In genomic region chr10:13659778-13660177, GRCm38 (mm10) we compare ENCODE assay signal across 28 mouse cellular contexts.
"Had no signal": no experiment of that assay in that cellular context is flagged by ENCODE, and none has a peak within 500 bp of the region (broad histone marks: within the 10 kb centered on the region; RNA-seq: fewer than 3 reads in every experiment).

No protein-coding gene starts in this region.

- H3K36me3 ChIP-seq: heart, embryonic 13.5 days; heart, embryonic 15.5 days; hindbrain, embryonic 10.5 days; hindbrain, embryonic 12.5 days; kidney, embryonic 15.5 days; limb, embryonic 10.5 days; limb, embryonic 12.5 days; liver, embryonic 13.5 days; liver, embryonic 15.5 days had no signal

- H3K4me1 ChIP-seq: heart, embryonic 13.5 days; heart, embryonic 15.5 days; hindbrain, embryonic 12.5 days; kidney, embryonic 15.5 days; limb, embryonic 10.5 days; limb, embryonic 12.5 days; liver, embryonic 13.5 days; liver, embryonic 15.5 days had no signal

- ATAC-seq: hindbrain, embryonic 16.5 days; inflammation-experienced regulatory T-cells, adult 6 months had no signal

- H3K9ac ChIP-seq: heart, embryonic 13.5 days; heart, embryonic 15.5 days; hindbrain, embryonic 12.5 days; hindbrain, embryonic 14.5 days; kidney, embryonic 15.5 days; limb, embryonic 12.5 days; liver, embryonic 13.5 days; liver, embryonic 15.5 days had no signal

- H3K4me2 ChIP-seq: heart, embryonic 11.5 days; heart, embryonic 13.5 days; heart, embryonic 15.5 days; hindbrain, embryonic 12.5 days; hindbrain, embryonic 14.5 days; kidney, embryonic 15.5 days; limb, embryonic 12.5 days; liver, embryonic 11.5 days; liver, embryonic 13.5 days; liver, embryonic 15.5 days had no signal

- H3K27ac ChIP-seq: gastrocnemius, adult 2 months; heart, adult 2 months; heart, embryonic 13.5 days; heart, embryonic 15.5 days; hindbrain, embryonic 10.5 days; hindbrain, embryonic 12.5 days; hindbrain, embryonic 14.5 days; kidney, embryonic 15.5 days; kidney, postnatal 0 days; left cerebral cortex, adult 2 months; limb, embryonic 10.5 days; limb, embryonic 12.5 days; liver, embryonic 13.5 days; liver, embryonic 15.5 days had no signal

- DNase-seq: gastrocnemius, adult 2 months; gastrocnemius, postnatal 10 days; gastrocnemius, postnatal 25 days; heart, adult 2 months; heart, postnatal 14 days; heart, postnatal 4 days; kidney, adult 11 months; kidney, adult 2 months; kidney, adult 9 months; kidney, postnatal 14 days; kidney, postnatal 36 days; liver; liver, embryonic 13.5 days had no signal

- H3K9me3 ChIP-seq: heart, embryonic 13.5 days; heart, embryonic 15.5 days; hindbrain, embryonic 10.5 days; hindbrain, embryonic 12.5 days; kidney, embryonic 15.5 days; limb, embryonic 10.5 days; limb, embryonic 12.5 days; liver, embryonic 13.5 days; liver, embryonic 15.5 days had no signal

- H3K4me3 ChIP-seq: gastrocnemius, adult 2 months; heart, adult 2 months; heart, embryonic 13.5 days; heart, embryonic 15.5 days; hindbrain, embryonic 10.5 days; hindbrain, embryonic 12.5 days; kidney, embryonic 15.5 days; left cerebral cortex, adult 2 months; limb, embryonic 10.5 days; limb, embryonic 12.5 days; liver, embryonic 13.5 days; liver, embryonic 15.5 days had no signal

- H3K27me3 ChIP-seq: heart, embryonic 13.5 days; heart, embryonic 15.5 days; hindbrain, embryonic 12.5 days; kidney, embryonic 15.5 days; limb, embryonic 12.5 days; liver, embryonic 13.5 days; liver, embryonic 15.5 days had no signal
